Mouse (Mus musculus): Measurements from ENCODE around the gene Dot1l. TPM values are rescaled to one million over a fixed set of nuclear protein-coding genes. Genes with fewer than 3 reads are reported as not detected.

The Dot1l gene
- total RNA-seq, 2 experiments from 2014 or later, result 53.2 to 64.6 TPM

- DNase-seq, result no peak
These were observed 37.4 kb downstream of the Dot1l start for GRCm38 (mm10) chr10:80792175-80793032.

DNA sequence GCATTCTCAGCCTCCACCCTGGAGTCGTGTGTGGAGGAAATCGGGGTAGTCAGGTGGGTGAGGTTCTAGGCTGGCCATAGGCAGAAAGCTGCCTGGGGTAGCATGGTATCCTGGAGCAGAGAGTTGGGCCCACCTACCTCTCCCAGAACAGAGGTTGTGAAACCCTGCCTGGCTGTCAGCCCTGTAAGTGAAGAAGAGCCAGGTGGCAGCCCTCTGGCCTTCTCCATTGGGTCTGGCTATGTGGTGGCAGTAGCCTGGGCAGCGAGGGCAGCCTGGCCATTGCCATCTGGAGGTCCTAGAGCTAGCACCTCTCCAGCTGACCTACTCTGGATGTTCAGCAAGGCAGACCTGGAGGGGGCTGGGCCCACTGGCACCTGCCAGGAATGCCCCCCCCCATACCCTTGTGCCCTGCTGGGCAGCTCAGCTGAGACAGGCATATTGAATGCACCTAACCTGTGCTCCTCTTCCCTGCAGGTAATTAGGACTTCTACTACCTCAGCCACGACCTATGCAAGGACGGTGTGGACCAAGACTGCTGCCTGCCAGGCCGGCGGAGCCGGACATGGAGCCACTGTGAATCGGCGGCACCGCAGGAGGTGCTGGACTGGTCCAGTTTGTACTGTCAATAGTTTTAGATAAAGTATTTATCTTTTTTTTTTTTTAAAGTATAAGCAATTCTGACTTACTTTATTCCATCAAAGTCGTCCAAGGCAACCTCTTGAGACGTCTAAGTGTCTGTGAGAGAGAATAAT lies 38.2 kb downstream of the Dot1l start:
- DNase-seq, result no peak

GRCm38 (mm10) chr10:80793803-80794202 lies 38.8 kb downstream of the Dot1l start:
- DNase-seq, result no peak

GRCm38 (mm10) chr10:80794750-80795149 lies 39.7 kb downstream of the Dot1l start:
- no peak for DNase-seq

- DNase-seq, result no peak
These were observed 41.4 kb downstream of the Dot1l start for GRCm38 (mm10) chr10:80796307-80796848.

- no peak for DNase-seq
These were observed 42.5 kb downstream of the Dot1l start for GRCm38 (mm10) chr10:80797186-80798149.

DNA sequence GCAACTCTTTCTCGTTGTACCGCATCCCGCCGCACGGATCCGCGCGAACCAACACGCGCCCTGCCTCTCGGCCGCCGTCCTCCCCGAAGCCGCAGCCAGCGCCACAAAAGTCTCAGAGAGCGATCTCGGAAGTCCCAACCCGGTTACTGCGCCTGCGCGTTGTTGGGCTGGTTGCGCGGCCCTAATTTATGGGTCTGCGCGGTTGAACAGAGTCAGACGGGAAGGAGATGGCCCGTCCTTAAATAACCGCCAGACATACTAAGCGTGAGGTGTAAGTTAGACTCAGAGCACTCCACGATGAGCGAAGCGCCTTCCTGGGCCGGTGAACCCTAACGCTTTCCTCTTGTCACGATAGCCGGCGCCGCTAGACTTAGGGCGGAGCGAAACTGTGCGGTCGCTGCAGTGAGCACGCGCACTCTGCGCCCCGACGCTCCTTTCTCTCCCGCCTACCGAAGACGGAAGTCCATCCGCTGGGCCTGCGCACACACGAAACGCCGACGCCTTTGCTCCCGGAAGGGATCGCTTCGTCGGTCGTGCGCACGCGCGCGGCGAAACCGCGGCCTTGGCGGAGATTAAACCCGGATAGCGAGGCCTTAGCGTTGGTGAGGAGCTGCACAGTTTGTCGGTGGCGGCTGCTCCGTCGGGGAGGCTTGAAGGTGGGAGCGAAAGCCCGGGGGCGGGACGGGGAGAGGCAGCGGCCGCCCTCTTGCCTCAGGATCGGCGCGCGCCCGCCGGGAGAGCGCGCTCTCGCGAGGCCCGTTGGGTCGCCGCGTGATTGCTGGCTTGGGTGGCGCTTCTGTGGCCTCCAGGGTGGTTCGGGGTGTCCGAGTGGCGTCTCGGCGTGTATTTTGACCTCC lies 43.4 kb downstream of the Dot1l start, which contains the start of the genes Sf3a2 and Plekhj1:
Sf3a2 (plus strand) TSS at position 49 of the 857 bp plus-strand sequence.
Plekhj1 (minus strand) TSS at position 477 of the 857 bp plus-strand sequence.
- peak; percentile 95 to 96 for DNase-seq

DNA sequence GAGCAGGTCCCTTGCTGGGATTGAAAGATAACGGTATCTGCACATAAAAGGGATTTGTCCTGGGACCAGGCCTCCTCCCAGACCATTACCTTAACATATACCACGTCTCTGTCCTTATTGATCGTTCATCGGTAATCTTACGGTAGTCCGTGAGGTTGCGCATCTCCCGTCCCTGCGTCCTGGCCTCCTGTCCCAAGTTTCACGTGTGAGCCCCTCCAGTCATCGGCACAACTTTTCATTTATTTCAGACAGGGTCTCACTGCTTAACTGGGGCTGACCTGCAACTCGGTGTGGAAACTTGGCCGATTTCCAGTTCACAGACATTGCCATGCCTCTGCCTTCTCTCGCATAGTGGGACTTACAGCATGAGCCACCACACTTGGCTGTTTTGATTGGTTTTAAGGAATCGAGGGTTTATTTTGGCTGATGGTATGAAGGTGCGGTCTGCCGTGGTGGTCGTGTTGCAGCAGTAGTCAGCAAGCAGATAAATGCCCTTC lies 44.1 kb downstream of the Dot1l start:
- DNase-seq, result peak in 1 of 2 experiments; percentile 0

DNA sequence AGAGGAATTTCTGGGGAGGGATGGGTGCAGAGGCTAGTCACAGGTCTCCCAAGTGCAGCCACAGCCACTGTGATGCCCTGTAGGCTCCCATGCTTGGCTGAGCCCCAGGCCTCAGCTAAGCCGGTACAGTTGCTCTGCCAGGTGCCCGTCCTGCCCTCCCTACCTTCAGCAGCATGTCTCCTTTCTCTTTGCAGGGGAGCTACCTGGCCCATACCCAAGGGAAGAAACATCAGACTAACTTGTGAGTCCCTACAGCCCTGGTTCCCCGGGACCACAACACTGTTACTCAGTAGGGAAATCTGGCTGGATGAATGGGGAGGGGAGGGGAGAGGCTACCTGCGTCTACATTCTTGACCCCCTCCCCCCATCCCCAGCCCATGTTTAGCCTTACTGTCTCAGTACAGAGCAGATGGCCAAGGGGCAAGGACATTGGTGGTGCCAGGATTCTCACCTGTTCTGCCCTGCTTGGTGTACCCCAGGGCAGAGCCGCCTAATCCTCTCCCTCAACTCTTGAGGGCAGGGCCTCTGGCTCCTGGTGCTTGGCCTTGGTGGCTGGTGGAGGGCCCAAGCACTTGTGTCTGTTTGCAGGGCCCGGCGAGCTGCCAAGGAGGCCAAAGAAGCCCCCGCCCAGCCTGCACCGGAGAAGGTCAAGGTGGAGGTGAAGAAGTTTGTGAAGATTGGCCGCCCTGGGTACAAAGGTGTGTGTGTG lies 47.4 kb downstream of the Dot1l start:
- DNase-seq, result no peak

DNA sequence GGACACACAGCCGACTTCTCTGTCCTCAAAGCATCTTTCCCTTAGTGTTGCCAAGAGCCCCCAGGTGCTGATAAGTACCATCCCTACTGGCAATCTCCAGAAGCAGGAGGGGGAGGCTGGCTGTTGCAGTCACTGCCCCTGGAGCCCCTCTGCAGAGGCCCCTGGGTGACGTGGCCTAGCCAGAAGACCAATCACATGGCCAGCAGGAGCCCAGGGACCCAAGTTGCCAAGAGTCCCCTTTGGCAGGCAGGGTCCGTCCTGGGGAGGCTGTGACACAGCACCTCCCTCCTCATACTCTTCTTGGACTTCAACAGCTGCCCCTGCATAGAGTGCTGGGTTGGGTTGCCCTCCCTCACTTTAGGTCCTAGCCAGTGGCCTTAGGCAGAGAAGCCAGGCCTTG lies 48.0 kb downstream of the Dot1l start:
- no peak for DNase-seq

- DNase-seq, result no peak
These were observed 49.3 kb downstream of the Dot1l start for GRCm38 (mm10) chr10:80804340-80804739.

DNA sequence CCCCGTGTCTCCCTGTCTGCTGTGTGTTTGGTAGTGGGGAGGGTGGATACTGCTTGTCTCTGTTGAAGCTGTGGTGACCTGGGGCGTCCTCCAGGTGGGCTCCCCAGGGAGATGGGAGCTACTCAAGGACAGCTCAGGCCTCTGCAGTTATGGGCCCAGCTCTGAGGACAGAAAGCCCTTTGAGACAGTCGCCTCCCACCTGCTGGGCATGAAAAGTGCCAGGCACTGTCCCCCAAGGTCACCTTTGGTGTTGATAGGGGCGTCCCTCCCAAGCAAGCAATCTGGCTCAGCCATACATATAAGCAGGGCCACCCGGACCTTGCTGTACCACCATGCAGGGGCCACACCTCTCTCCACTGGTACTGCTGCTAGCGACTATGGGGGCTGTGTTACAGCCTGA lies 49.9 kb downstream of the Dot1l start, which contains the start of gene Amh:
Amh (plus strand) TSS at position 328 of the 400 bp plus-strand sequence.
- DNase-seq, result no peak

DNA sequence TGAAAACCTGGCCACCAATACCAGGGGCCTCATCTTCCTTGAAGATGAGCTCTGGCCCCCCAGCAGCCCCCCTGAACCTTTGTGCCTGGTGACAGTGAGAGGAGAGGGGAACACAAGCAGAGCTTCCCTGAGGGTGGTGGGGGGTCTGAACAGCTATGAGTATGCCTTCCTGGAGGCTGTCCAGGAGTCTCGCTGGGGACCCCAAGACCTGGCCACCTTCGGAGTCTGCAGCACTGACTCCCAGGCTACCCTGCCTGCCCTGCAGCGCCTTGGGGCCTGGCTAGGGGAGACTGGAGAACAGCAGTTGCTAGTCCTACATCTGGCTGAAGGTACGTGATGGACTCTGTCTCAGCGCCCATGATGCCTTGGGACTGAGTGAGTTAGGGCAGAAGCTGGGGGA lies 50.3 kb downstream of the Dot1l start:
- no peak for DNase-seq

DNA sequence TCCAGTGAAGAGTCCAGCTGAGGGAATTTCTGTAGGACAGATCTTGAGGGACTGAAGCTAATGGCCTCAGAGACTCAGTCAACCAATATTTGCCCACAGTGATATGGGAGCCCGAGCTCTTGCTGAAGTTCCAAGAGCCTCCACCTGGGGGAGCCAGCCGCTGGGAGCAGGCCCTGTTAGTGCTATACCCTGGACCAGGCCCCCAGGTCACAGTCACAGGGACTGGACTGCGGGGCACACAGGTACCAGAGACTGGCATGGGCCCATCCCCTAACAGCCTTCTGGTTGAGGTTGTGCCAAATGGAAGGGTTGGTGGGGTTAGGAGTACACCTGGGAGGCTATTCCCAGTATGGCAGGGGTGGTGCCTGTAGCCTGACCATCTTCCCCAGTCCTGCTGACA lies 50.9 kb downstream of the Dot1l start:
- peak; percentile 85 to 90 for DNase-seq

DNA sequence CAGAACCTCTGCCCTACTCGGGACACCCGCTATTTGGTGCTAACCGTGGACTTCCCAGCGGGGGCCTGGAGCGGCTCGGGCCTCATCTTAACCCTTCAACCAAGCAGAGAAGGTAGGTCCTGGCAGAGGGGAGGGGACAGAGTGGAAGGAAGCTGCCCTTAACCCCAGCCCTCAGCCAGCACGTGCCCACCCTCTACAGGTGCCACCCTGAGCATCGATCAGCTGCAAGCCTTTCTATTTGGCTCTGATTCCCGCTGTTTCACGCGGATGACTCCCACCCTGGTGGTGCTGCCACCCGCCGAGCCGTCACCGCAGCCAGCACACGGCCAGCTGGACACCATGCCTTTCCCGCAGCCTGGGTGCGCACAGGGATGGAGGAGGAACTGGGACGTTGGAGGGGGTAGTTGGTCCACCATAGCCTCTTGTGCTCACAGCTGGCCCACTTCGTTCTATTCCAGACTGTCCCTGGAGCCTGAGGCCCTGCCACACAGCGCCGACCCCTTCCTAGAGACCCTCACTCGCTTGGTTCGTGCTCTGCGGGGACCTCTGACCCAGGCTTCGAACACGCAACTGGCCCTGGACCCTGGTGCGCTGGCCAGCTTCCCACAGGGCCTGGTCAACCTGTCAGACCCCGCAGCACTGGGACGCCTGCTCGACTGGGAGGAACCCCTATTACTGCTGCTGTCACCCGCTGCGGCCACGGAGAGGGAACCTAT lies 51.5 kb downstream of the Dot1l start:
- DNase-seq, result no peak

GRCm38 (mm10) chr10:80807057-80807627 lies 52.1 kb downstream of the Dot1l start:
- DNase-seq, result peak; percentile 84 to 87

DNA sequence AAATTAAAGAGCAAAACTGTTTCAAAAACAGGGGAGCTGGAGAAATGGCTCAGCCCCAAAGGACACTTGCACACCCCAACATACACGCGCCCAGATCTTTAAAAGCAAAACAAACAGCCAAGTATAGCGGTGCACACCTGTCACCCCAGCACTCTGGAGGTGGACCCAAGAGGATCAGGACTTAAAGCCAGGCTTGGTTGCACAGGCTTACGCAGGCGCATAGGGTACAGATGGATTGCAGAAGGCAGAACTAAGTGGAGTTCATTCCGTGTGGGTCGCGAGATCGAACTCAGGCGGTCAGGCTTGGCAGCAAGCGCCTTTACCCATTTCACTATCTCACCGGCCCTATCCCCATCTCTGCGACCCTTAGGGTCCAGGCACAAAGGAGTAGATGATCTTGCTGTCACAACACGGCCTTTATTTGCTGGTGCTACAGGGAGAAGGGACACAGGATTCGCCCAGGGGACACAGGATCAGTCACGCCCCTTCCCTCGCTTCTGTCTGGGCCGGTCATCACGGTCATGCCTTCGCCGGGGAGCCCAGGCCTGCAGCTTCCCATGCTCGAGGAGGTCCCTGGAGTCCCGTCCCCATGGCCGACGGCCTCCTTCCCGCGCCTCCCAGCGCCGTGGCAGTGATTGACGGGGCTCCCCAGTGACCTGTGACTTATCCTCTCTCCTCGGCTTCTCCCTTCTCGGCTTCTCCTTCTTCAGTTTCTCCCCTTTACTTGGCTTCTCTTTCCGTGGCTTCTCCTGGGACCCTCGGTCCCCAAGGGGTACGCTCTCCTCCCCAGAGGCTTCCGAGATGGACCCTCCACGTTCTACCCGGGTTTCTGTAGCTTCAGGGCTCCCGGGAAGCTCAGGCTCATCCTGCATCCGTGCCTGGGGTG lies 53.3 kb downstream of the Dot1l start:
- DNase-seq, result no peak
